Mouse (Mus musculus) left cerebral cortex, postnatal 36 days (tissue): ENCODE measurements at regions not wholly inside any gene's neighbourhood (a gene's known extent, or its start where the extent isn't known, plus 50 kb on each side); places are given as distances from the start of the nearest gene placed in this dataset.

Source experiments
- DNase-seq, 2 experiments: peaks; one replicate each; pipeline ENCODE4 v3.0.0; 2021 to 2022; ENCODE audit warnings: low spot score in 2 of 2, mixed read lengths in 1 of 2
- intact Hi-C: fragments of 180-260 bp; cut with DNase I; formaldehyde crosslinking; loops from one replicate; pipeline ENCODE4 v1.15.1; 2025

GRCm38 (mm10) chr4:56621782-56622181 lies 118.1 kb upstream of the Gm26657 start:
- intact Hi-C loops, result no loop called here
- peak in 1 of 2 experiments; percentile 18 for DNase-seq

- intact Hi-C loops, result no loop called here
- peak in 1 of 2 experiments; percentile 21 for DNase-seq
Measured at GRCm38 (mm10) chr4:56621356-56621755, 118.5 kb upstream of the Gm26657 start.

DNA sequence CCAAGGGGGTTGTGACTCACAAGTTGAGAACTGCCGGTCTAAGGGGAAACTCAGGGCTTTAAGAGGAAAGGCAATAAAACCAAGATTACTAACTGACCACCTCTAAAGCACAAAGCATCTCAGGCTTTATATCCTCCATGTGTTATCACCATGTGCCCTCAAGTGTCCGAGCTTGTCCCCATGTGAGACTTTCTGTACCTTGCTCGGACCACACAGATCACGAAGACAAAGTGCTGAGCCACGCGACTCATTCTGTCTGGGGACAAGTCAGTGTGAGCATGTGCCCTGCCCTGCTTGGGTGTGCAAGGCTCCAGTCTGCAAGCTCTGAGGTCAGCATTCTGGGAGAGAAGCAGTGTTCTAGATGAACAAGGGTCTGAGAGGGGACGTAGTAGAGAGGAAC lies 119.2 kb upstream of the Gm26657 start:
- DNase-seq, result no peak
- intact Hi-C loops, result no loop called here

GRCm38 (mm10) chr4:56619803-56620202 lies 120.1 kb upstream of the Gm26657 start:
- intact Hi-C loops, result no loop called here
- DNase-seq, result no peak

GRCm38 (mm10) chr4:56619054-56619453 lies 120.8 kb upstream of the Gm26657 start:
- intact Hi-C loops, result no loop called here
- DNase-seq, result no peak

- intact Hi-C loops, result no loop called here
- no peak for DNase-seq
Measured at GRCm38 (mm10) chr4:56618433-56618832, 121.4 kb upstream of the Gm26657 start.

- intact Hi-C loops, result no loop called here
- no peak for DNase-seq
Measured at GRCm38 (mm10) chr4:56617661-56618360, 122.1 kb upstream of the Gm26657 start.

- DNase-seq, result no peak
- intact Hi-C loops, result no loop called here
Measured at GRCm38 (mm10) chr4:56612325-56612724, 127.5 kb upstream of the Gm26657 start.

GRCm38 (mm10) chr4:56611751-56612150 lies 128.1 kb upstream of the Gm26657 start:
- DNase-seq, result no peak
- intact Hi-C loops, result no loop called here

DNA sequence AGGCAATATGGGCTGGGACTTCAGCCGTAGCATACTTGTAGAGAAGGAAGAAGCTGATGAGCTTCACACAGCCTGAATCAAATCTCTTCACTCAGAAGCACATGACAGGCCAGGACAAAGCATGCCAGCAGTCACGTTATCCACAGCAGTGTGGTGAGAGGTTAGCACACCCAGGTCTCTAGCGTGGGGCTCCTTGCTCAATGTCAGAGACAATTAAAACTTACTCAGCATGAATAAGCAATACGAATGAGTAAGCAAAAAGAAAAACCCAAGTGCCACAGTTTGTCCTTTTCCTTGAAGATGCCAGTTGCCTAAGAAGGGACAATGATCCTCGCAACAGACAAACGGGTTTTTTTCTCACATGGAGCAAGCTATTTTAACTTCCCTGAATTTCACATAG lies 129.6 kb upstream of the Gm26657 start:
- intact Hi-C loops, result no loop called here
- DNase-seq, result no peak

- intact Hi-C loops, result no loop called here
- DNase-seq, result no peak
Measured at GRCm38 (mm10) chr4:56608701-56609100, 131.2 kb upstream of the Gm26657 start.

DNA sequence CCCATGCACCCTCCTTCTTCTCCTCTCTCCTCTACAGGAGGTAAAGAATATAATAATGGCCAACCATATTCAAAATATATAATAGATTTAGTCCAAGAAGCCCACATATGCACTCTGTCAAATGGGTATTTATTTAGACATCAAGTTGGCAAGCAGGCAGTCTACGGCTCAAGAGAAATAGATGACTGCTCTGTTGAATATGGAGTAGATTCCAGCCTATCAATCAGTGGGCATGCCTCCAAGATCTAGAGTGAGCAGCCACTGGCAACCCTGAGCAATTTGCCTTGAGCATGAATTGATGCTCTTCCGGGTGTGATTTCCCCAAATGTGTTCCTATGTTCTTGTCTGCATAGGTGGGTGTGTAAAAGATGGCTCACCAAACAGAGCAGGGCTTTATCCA lies 141.5 kb upstream of the Gm26657 start:
- intact Hi-C loops, result no loop called here
- no peak for DNase-seq

DNA sequence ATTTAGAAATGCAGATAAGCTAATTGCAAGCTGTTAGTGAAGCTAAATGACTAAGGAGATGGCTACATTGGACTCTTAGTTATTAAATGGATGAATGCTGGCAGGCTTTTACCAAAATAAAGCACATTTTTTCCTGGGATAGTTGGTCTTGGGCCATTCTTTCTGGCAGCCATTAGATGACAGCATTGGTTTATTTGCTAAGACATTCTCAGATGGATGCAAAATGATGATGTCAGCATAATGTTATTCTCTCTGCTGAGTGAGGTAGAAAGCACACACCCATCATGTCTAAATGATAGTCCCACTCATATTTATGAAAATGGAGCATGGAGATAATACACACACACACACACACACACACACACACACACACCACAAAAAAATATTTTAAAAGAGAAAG lies 141.9 kb upstream of the Gm26657 start:
- intact Hi-C loops, result no loop called here

GRCm38 (mm10) chr4:56582405-56582804 lies 157.5 kb upstream of the Gm26657 start:
- DNase-seq, result no peak
- intact Hi-C loops, result no loop called here

More for the DNA sequence above, 141.9 kb upstream of the Gm26657 start:
- no peak for DNase-seq

GRCm38 (mm10) chr4:56576837-56577548 lies 162.9 kb upstream of the Gm26657 start:
- no peak for DNase-seq
- intact Hi-C loops, result no loop called here

DNA sequence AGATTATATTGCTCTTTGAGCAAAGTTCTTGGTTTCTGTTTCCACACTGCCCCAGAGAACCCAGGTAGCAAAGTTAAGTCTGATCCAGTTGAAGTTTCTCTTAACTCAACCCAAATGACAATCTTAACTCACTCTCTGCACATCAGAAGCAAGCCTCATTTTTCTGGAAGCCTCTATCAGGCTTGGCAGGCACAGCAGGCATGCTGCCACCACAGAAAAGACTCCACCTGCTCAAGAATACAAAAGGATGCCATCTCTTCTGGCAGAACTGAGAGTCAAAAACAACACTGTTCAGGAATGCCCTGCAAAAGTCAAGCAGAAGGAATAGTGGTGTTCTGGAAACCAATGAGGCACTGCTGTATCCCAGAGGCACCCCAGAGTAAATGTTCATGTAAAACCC lies 187.7 kb upstream of the Gm26657 start:
- intact Hi-C loops, result no loop called here
- no peak for DNase-seq

- intact Hi-C loops, result no loop called here
- DNase-seq, result no peak
Measured at GRCm38 (mm10) chr4:56533344-56533985, 206.4 kb upstream of the Gm26657 start.

DNA sequence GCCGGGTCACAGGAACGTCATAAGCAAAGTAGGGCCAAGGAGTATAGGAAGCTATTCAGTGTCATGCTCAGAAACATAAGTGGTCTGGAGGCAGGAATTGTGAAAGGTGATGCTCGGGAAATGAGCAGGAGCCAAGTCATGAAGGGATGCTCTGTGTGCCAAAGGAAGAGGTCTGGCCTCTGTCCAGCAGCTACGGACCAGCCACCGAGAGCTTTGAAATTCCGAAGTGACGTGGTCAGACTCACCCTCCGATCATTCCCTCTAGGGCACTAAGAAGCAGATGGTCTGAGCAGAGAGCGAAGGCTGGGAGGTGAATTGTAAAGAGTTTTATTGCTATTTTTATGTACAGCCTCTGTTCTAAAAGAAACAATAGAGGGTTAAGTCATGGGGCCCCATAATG lies 206.9 kb upstream of the Gm26657 start:
- intact Hi-C loops, result no loop called here
- no peak for DNase-seq

DNA sequence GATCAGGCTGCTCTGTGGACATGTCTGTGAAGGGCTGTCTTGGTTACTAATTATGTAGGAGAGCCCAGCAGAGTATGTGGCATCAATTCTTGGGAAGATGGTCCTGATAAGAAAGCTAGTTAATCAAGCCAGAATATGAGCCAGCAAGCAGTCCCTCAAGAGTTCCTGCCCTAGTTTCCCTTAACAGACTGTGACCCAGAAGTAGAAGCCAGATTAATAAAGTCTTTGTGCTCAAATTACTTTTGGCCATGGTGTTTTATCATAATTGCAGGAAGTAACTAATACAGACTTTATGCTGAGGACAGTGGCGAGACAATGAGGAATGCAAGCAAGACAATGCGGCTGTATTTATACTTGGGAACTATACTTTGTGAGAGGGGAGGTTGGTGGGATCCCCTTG lies 211.3 kb upstream of the Gm26657 start:
- intact Hi-C loops, result no loop called here
- DNase-seq, result no peak

- DNase-seq, result no peak
- intact Hi-C loops, result no loop called here
Measured at GRCm38 (mm10) chr4:56524430-56524985, 215.4 kb upstream of the Gm26657 start.

- intact Hi-C loops, result no loop called here
- DNase-seq, result no peak
Measured at GRCm38 (mm10) chr4:56507770-56508169, 232.1 kb upstream of the Gm26657 start.
